ENCODE assay signal across 27 mouse cellular contexts in the genomic region with DNA sequence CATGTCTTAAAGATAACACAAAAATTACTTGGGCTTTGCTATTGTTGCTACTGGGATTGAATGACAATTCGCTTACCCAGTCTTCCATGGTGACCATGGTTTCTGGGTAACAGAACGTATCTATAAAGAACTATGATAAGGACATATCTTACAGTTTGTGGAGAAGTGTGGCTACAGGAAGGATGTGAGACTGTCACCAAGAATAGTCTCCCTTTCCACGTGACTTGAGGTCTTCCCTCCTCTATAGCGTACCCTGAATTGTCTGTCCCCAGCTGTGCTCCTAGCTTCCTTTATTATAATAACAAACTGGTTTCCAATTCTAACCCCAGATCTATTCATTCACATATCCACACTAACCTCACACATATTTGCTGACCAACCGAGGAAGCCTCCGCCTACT. TPM values are rescaled to one million over a fixed set of nuclear protein-coding genes. Genes with fewer than 3 reads are reported as not detected.
"Had no signal": no experiment of that assay in that cellular context is flagged by ENCODE, and none has a peak within 500 bp of the region (broad histone marks: within the 10 kb centered on the region; RNA-seq: fewer than 3 reads in every experiment).

No protein-coding gene starts in this region.

- H3K4me1 ChIP-seq: heart, embryonic 13.5 days; heart, embryonic 15.5 days; hindbrain, embryonic 13.5 days; hindbrain, embryonic 15.5 days; intestine, embryonic 15.5 days; limb, embryonic 10.5 days; liver, embryonic 12.5 days had no signal

- ATAC-seq: inflammation-experienced regulatory T-cells, adult 6 months; intestine, embryonic 15.5 days; intestine, postnatal 0 days; liver, embryonic 12.5 days had no signal

- H3K9ac ChIP-seq: heart, embryonic 13.5 days; heart, embryonic 15.5 days; hindbrain, embryonic 13.5 days; hindbrain, embryonic 15.5 days; intestine, embryonic 15.5 days; limb, embryonic 12.5 days; liver, embryonic 12.5 days had no signal

- H3K27me3 ChIP-seq: hindbrain, embryonic 13.5 days; hindbrain, embryonic 15.5 days; intestine, embryonic 15.5 days; limb, embryonic 12.5 days had no signal

- H3K36me3 ChIP-seq: heart, embryonic 13.5 days; heart, embryonic 15.5 days; hindbrain, embryonic 13.5 days; hindbrain, embryonic 15.5 days; intestine, embryonic 15.5 days; limb, embryonic 10.5 days; limb, embryonic 12.5 days; liver, embryonic 12.5 days had no signal

- H3K27ac ChIP-seq: gastrocnemius, adult 2 months; heart, adult 2 months; heart, embryonic 13.5 days; heart, embryonic 15.5 days; hindbrain, embryonic 13.5 days; hindbrain, embryonic 15.5 days; intestine, embryonic 15.5 days; layer of hippocampus, adult 2 months; left cerebral cortex, adult 2 months; limb, embryonic 10.5 days; limb, embryonic 12.5 days; liver, embryonic 12.5 days had no signal

- H3K9me3 ChIP-seq: heart, embryonic 13.5 days; heart, embryonic 15.5 days; hindbrain, embryonic 13.5 days; hindbrain, embryonic 15.5 days; intestine, embryonic 15.5 days; limb, embryonic 10.5 days; limb, embryonic 12.5 days; liver, embryonic 12.5 days had no signal

- DNase-seq: gastrocnemius, adult 2 months; gastrocnemius, postnatal 10 days; gastrocnemius, postnatal 25 days; heart, adult 11 months; heart, adult 2 months; heart, postnatal 14 days; heart, postnatal 36 days; kidney, adult 18-20 months; kidney, adult 8-10 months; kidney, postnatal 10 days; kidney, postnatal 25 days; kidney, postnatal 4 days; liver had no signal

- H3K4me2 ChIP-seq: heart, embryonic 11.5 days; heart, embryonic 13.5 days; heart, embryonic 15.5 days; hindbrain, embryonic 13.5 days; hindbrain, embryonic 15.5 days; intestine, embryonic 15.5 days; limb, embryonic 12.5 days; liver, embryonic 12.5 days had no signal

- H3K4me3 ChIP-seq: gastrocnemius, adult 2 months; heart, adult 2 months; heart, embryonic 13.5 days; heart, embryonic 15.5 days; hindbrain, embryonic 13.5 days; hindbrain, embryonic 15.5 days; intestine, embryonic 15.5 days; layer of hippocampus, adult 2 months; left cerebral cortex, adult 2 months; limb, embryonic 10.5 days; limb, embryonic 12.5 days; liver, embryonic 12.5 days had no signal

RNA-seq across cellular contexts. Expression of gene Col17a1, which starts 3.8 kb away (rescaled TPM):
- total RNA-seq: gastrocnemius, adult 2 months; heart, postnatal 36 days; hematopoietic stem cell, adult 5-6 weeks; layer of hippocampus, adult 2 months had no signal
- polyA plus RNA-seq: inflammation-experienced regulatory T-cells, adult 6 months had no signal
